Mouse (Mus musculus) gastrocnemius, postnatal 4 days (tissue): ENCODE results near the gene Ifi213. TPM values are rescaled to one million over a fixed set of nuclear protein-coding genes. Genes with fewer than 3 reads are reported as not detected.
"Not testable (repeated sequence)": the region's sequence is repeated elsewhere in the genome, so short reads cannot be mapped to it uniquely, and the experiment has no call there.

Source experiments
- DNase-seq, 2 experiments: peaks; one replicate each; pipeline ENCODE4 v3.0.0; 2021 to 2022; ENCODE audit warnings: low spot score in 2 of 2, mixed read lengths in 2 of 2
- long read RNA-seq, 2 experiments: library from polyadenylated mRNA; stranded (forward); transcript quantifications; one replicate each; pipeline ENCODE4 v2.0.0; 2021
- microRNA-seq: library from miRNA; unstranded; fragments of <30 nt; microRNA quantifications from one replicate; pipeline ENCODE4 v1.2.0, GENCODE M21; 2021
- total RNA-seq, 2 experiments: library from RNA; stranded (reverse); gene quantifications; 2 replicates each; pipeline ENCODE4 v1.2.3; 2021

Gene Ifi213
- total RNA-seq, result not detected
- long read RNA-seq, experiment 1, result 0 reads
- long read RNA-seq, experiment 2, result 0 reads

- not testable (repeated sequence) for DNase-seq
These were observed at the start of gene Ifi213 for GRCm38 (mm10) chr1:173598838-173599494. Gene Ifi213 (minus strand): TSS chr1:173599274.

GRCm38 (mm10) chr1:173645393-173645792 is 46.3 kb upstream of the Ifi213 start:
- DNase-seq, result no peak

- no peak for DNase-seq
These were observed 35.0 kb upstream of the Ifi213 start for GRCm38 (mm10) chr1:173633969-173634645.

DNA sequence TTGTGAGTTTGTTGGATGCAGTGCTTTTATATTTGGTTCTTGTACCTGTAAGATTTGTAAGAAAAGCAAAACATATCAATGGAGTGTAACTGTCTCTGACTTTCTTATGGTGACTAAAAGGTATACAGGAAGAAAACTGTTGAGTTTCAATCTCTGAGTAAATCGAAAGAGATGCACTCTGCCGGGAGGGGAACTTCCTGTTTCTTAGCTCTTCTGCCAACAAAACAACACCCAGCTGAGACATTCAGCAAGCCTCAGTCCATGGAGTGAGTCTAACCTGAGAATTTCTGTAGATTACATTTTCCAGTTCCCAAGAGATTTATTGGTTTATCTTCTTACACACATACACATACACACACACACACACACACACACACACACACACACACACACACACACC is 31.5 kb upstream of the Ifi213 start, which contains the start of gene Ifi209:
TSS of gene Ifi209 (plus strand) at position 296 of the 400 bp plus-strand sequence.
- DNase-seq, result not testable (repeated sequence)

- no peak for DNase-seq
These were observed 27.6 kb upstream of the Ifi213 start for GRCm38 (mm10) chr1:173626686-173627085.

- DNase-seq, result no peak
These were observed 25.0 kb upstream of the Ifi213 start for GRCm38 (mm10) chr1:173624052-173624451.

- not testable (repeated sequence) for DNase-seq
These were observed 23.1 kb upstream of the Ifi213 start for GRCm38 (mm10) chr1:173622216-173622615.

DNA sequence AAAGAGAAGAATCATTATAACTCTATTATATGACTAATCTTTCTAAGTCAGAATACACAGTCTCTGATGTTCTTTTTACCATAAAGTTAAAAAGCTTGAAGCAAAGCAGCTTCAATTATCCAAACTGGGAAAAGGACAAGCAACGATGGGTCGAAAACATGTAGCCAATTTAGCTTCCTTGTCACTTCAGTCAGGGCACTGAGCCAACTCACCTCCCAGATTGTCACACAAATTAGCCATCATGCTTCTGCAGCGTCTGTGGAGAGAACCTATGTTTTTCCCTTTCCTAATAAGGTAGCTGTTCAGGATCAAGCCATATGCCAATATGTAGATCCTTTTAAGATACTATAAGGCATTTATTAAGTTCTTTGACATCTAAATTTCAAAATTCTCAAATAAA is 11.2 kb upstream of the Ifi213 start:
- DNase-seq, result not testable (repeated sequence)

GRCm38 (mm10) chr1:173589698-173590097 is 9.4 kb downstream of the Ifi213 start:
- DNase-seq, result not testable (repeated sequence)

DNA sequence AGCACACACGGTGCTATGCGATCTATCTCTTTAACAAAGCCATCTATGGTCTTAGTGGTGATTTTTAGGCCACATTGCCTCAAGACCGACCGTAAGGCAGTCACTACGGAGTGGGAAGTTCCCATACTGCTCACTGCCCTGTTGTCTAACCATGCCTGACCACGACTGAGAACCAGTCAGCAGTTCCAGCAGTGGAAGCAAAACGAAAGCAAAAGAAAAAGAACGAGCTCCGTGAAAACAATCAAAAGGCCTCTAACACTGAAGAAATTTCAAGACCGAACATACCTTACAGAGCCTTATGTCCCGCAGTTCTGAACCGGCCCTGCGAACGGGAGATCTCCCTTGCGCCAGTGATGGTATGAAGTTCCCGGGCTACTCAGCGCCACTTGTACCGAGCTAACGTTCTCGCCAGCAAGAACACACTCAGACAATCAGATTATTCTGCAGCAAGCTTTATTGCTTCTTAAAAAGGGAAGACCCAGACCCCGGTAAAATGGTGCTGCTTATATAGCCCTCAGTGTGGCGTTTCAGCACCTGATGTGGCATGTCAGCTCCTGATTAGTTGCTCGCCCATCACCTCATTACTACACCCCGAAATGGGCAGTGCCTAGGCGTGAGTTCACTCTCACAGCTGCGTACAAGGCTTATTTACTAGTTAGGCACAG is 19.0 kb downstream of the Ifi213 start:
- DNase-seq, result no peak

- DNase-seq, result no peak
These were observed 20.0 kb downstream of the Ifi213 start for GRCm38 (mm10) chr1:173579079-173579478.

DNA sequence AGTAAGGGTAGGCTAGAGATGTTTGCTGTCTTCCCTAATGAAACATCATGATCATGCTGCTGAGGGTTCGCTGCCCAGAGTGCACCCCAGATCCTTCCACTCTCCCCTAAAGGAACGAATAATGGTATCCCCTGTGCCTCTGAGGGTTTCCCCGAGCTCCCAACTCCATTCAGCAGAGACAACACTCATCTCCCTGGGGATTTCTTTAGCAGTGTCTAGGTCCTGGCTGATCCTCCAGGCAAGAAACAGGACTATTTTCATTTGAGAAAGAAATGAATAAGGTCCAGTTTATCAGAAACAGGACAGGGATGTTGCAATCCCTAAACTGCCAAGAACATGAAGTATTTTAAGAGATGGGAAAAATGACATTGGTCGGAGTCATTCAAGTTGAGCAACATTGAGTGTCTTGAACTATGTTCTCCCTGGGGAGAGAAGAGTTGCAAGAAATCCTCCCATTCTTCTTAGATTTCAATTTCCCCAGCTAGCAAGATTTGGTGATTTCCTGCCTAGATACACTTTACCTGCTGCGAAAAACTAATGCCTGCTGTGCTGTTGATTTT is 48.5 kb downstream of the Ifi213 start:
- not testable (repeated sequence) for DNase-seq

DNA sequence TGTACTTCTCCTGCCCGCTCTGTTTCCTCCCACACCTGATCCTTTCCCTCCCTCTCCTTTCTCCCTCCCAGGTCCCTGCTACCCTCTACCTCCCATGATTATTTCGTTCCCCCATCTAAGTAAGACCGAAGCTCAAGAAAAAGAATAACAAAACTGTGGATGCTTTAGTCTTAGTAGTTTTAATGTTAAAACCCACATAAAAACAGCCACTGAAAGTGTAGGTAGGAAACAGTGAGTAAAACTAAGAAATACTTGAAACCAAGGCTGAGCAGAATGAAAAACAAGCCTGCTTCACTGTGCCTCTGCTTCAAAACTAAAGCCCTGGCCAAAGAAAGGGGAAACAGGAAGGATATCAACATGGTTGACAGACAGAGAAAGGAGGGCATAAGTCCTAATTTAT is 50.3 kb downstream of the Ifi213 start:
- not testable (repeated sequence) for DNase-seq

DNA sequence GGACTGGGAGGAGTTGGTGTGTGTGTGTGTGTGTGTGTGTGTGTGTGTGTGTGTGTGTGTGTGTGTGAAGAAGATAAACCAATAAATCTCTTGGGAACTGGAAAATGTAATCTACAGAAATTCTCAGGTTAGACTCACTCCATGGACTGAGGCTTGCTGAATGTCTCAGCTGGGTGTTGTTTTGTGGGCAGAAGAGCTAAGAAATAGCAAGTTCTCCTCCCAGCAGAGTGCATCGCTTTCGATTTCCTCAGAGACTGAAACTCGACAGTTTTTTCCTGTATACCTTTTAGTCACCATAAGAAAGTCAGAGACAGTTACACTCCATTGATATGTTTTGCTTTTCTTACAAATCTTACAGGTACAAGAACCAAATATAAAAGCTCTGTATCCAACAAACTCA is 63.3 kb downstream of the Ifi213 start, which contains the start of gene Ifi214:
TSS of gene Ifi214 (minus strand) at position 167 of the 400 bp plus-strand sequence.
- DNase-seq, result not testable (repeated sequence)

DNA sequence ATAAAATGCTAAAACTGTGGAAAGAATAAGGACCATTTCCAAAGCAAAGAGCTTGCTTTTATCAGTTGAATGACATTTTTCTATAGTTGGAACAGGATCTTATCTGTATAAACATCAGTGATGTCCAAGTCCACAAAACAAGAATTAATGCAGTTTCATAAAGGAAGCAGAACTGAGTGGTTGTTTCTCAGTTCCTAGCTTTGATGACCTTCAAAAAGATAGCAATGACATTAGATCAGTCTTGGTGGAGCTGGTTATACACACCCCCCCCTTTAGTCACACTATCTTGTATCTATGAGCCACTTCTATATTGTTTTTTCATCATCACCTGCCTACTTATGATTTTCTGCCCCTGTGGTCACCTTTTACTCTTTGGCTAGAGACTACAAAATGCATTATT is 77.6 kb downstream of the Ifi213 start:
- DNase-seq, result no peak

Small RNA genes within 50 kb of the gene (microRNA-seq; reads per million reads assigned to microRNA genes)
- gene Gm44339 (not detected), gene Gm44481 (not detected)

Other genes starting within 250 kb of the Ifi213 start
- 1 to 10 TPM in 1 of 2 experiments, under 1 TPM in 1; 0.71 to 2.9 TPM for gene Aim2, start 248.4 kb downstream of the Ifi213 start, total RNA-seq
- gene Cadm3, start 231.6 kb downstream of the Ifi213 start, total RNA-seq, result 10 to 100 TPM; 28.7 to 33.7 TPM
- gene Ifi206, start 108.2 kb downstream of the Ifi213 start, total RNA-seq, result not detected
- not detected for gene Ifi214, start 63.3 kb downstream of the Ifi213 start, total RNA-seq
- under 1 TPM; 0.15 to 0.29 TPM for gene Ifi209, start 31.6 kb upstream of the Ifi213 start, total RNA-seq
- gene Ifi208, start 74.4 kb upstream of the Ifi213 start, total RNA-seq, result under 1 TPM in 1 of 2 experiments, not detected in 1; 0.20 TPM
- 1 to 10 TPM; 2.5 to 3.1 TPM for gene Ifi207, start 142.5 kb upstream of the Ifi213 start, total RNA-seq
- 1 to 10 TPM; 3.1 to 3.6 TPM for gene Ifi204, start 167.7 kb upstream of the Ifi213 start, total RNA-seq